Mouse (Mus musculus): Measurements from ENCODE around the gene Cxcl5. TPM values are rescaled to one million over a fixed set of nuclear protein-coding genes. Genes with fewer than 3 reads are reported as not detected.

The Cxcl5 gene
- polyA plus RNA-seq, 1 experiment from 2014 or later: 0.07 TPM

- H3K27me3 ChIP-seq (ENCODE audit: insufficient read depth, low read length): no peaks in the 10 kb centered on the region
- H3K9ac ChIP-seq (ENCODE audit: low read depth, low read length): no peak overlapping the region
- DNase-seq (ENCODE audit: low spot score) (no peak), ATAC-seq (replicated peaks; ENCODE audit: low FRiP score, low read depth) (no peak)
- no peaks in the 10 kb centered on the region for H3K9me3 ChIP-seq (replicated peaks; ENCODE audit: low read length)
- H3K4me2 ChIP-seq (ENCODE audit: low read length): no peak overlapping the region
- no peaks in the 10 kb centered on the region for H3K4me1 ChIP-seq (replicated peaks; ENCODE audit: insufficient read depth, low read length)
- H3K36me3 ChIP-seq (ENCODE audit: insufficient read depth, low read length): no peaks in the 10 kb centered on the region
- no peak overlapping the region for H3K4me3 ChIP-seq (replicated peaks; ENCODE audit: low read depth, low read length)
- TF ChIP-seq CTCF (IDR thresholded peaks at IDR 0.05; ENCODE audit: low read depth): no peak
- WGBS: 68% methylated on average over 10 of the region's 10 CpGs
- H3K27ac ChIP-seq: no peak overlapping the region
These were observed 18.5 kb downstream of the Cxcl5 start for GRCm38 (mm10) chr5:90777621-90778020.

- Histone ChIP-seq H3K4me1 (replicated peaks; ENCODE audit: insufficient read depth, low read length) (no peaks in the 10 kb centered on the region), H3K9me3 (replicated peaks; ENCODE audit: low read length) (no peaks in the 10 kb centered on the region), H3K27ac (no peak overlapping the region), H3K4me2 (ENCODE audit: low read length) (no peak overlapping the region), H3K4me3 (replicated peaks; ENCODE audit: low read depth, low read length) (no peak overlapping the region), H3K27me3 (ENCODE audit: insufficient read depth, low read length) (no peaks in the 10 kb centered on the region), H3K36me3 (ENCODE audit: insufficient read depth, low read length) (no peaks in the 10 kb centered on the region), H3K9ac (ENCODE audit: low read depth, low read length) (no peak overlapping the region)
- DNase-seq (ENCODE audit: low spot score) (no peak), ATAC-seq (replicated peaks; ENCODE audit: low FRiP score, low read depth) (no peak)
- 81% methylated on average over 6 of the region's 6 CpGs for WGBS
- no peak for TF ChIP-seq CTCF (IDR thresholded peaks at IDR 0.05; ENCODE audit: low read depth)
These were observed 19.7 kb downstream of the Cxcl5 start for GRCm38 (mm10) chr5:90778856-90779255.

- no peak overlapping the region for H3K27ac ChIP-seq
- WGBS: 79% methylated on average over 3 of the region's 3 CpGs
- H3K36me3 ChIP-seq (ENCODE audit: insufficient read depth, low read length): no peaks in the 10 kb centered on the region
- no peaks in the 10 kb centered on the region for H3K27me3 ChIP-seq (ENCODE audit: insufficient read depth, low read length)
- no peak overlapping the region for H3K4me2 ChIP-seq (ENCODE audit: low read length)
- 0 out of 2 replicates have a peak, but pooled peaks cover 3% of the 10 kb centered on the region for H3K4me1 ChIP-seq (replicated peaks; ENCODE audit: insufficient read depth, low read length)
- no peak overlapping the region for H3K9ac ChIP-seq (ENCODE audit: low read depth, low read length)
- no peaks in the 10 kb centered on the region for H3K9me3 ChIP-seq (replicated peaks; ENCODE audit: low read length)
- no peak for ATAC-seq (replicated peaks; ENCODE audit: low FRiP score, low read depth)
- TF ChIP-seq CTCF (IDR thresholded peaks at IDR 0.05; ENCODE audit: low read depth): no peak
- no peak for DNase-seq (ENCODE audit: low spot score)
- no peak overlapping the region for H3K4me3 ChIP-seq (replicated peaks; ENCODE audit: low read depth, low read length)
These were observed 24.5 kb downstream of the Cxcl5 start for GRCm38 (mm10) chr5:90783697-90784096.

GRCm38 (mm10) chr5:90785659-90786588 is 26.8 kb downstream of the Cxcl5 start, which contains the start of gene Cxcl3:
TSS of gene Cxcl3 (plus strand) at chr5:90786103.
- DNase-seq (ENCODE audit: low spot score): peak; percentile 73
- WGBS: 20% methylated on average over 24 of the region's 26 CpGs
- no peak within 1 kb of the TSS for H3K27ac ChIP-seq
- H3K9me3 ChIP-seq (replicated peaks; ENCODE audit: low read length): no peaks in the 10 kb centered on the region
- TF ChIP-seq CTCF (IDR thresholded peaks at IDR 0.05; ENCODE audit: low read depth): peak; percentile 65
- H3K4me3 ChIP-seq (replicated peaks; ENCODE audit: low read depth, low read length): peak within 1 kb of the TSS; percentile 17
- H3K4me1 ChIP-seq (replicated peaks; ENCODE audit: insufficient read depth, low read length): peaks cover 8% of the 10 kb centered on the region; the same call in 1 of the 2 replicates
- no peaks in the 10 kb centered on the region for H3K36me3 ChIP-seq (ENCODE audit: insufficient read depth, low read length)
- peak; percentile 68 for ATAC-seq (replicated peaks; ENCODE audit: low FRiP score, low read depth)
- H3K27me3 ChIP-seq (ENCODE audit: insufficient read depth, low read length): no peaks in the 10 kb centered on the region
- H3K4me2 ChIP-seq (ENCODE audit: low read length): peak within 1 kb of the TSS; percentile 60
- 0 out of 2 replicates have a peak within 1 kb of the TSS, but pooled peaks have one; percentile 35 for H3K9ac ChIP-seq (ENCODE audit: low read depth, low read length)

- peak; percentile 58 for TF ChIP-seq CTCF (IDR thresholded peaks at IDR 0.05; ENCODE audit: low read depth)
- ATAC-seq (replicated peaks; ENCODE audit: low FRiP score, low read depth): no peak
- no peak overlapping the region for H3K4me3 ChIP-seq (replicated peaks; ENCODE audit: low read depth, low read length)
- no peaks in the 10 kb centered on the region for H3K36me3 ChIP-seq (ENCODE audit: insufficient read depth, low read length)
- H3K9ac ChIP-seq (ENCODE audit: low read depth, low read length): no peak overlapping the region
- WGBS: 84% methylated on average over 4 of the region's 4 CpGs
- H3K9me3 ChIP-seq (replicated peaks; ENCODE audit: low read length): no peaks in the 10 kb centered on the region
- H3K27me3 ChIP-seq (ENCODE audit: insufficient read depth, low read length): no peaks in the 10 kb centered on the region
- H3K27ac ChIP-seq: no peak overlapping the region
- DNase-seq (ENCODE audit: low spot score): peak; percentile 26
- no peak overlapping the region for H3K4me2 ChIP-seq (ENCODE audit: low read length)
- peaks cover 8% of the 10 kb centered on the region; the same call in 1 of the 2 replicates for H3K4me1 ChIP-seq (replicated peaks; ENCODE audit: insufficient read depth, low read length)
These were observed 29.0 kb downstream of the Cxcl5 start for GRCm38 (mm10) chr5:90788114-90788513.

- Histone ChIP-seq H3K4me3 (replicated peaks; ENCODE audit: low read depth, low read length) (no peak overlapping the region), H3K27ac (peak overlapping the region; percentile 73), H3K4me2 (ENCODE audit: low read length) (peak overlapping the region; percentile 34), H3K9ac (ENCODE audit: low read depth, low read length) (no peak overlapping the region), H3K36me3 (ENCODE audit: insufficient read depth, low read length) (no peaks in the 10 kb centered on the region), H3K9me3 (replicated peaks; ENCODE audit: low read length) (no peaks in the 10 kb centered on the region), H3K27me3 (ENCODE audit: insufficient read depth, low read length) (no peaks in the 10 kb centered on the region), H3K4me1 (replicated peaks; ENCODE audit: insufficient read depth, low read length) (peaks cover 8% of the 10 kb centered on the region; the same call in 1 of the 2 replicates)
- TF ChIP-seq CTCF (IDR thresholded peaks at IDR 0.05; ENCODE audit: low read depth): no peak
- ATAC-seq (replicated peaks; ENCODE audit: low FRiP score, low read depth) (0 out of 2 replicates have a peak, but pooled peaks have one; percentile 8), DNase-seq (ENCODE audit: low spot score) (peak; percentile 35)
- WGBS: 36% methylated on average over 11 of the region's 11 CpGs
These were observed 30.3 kb downstream of the Cxcl5 start for GRCm38 (mm10) chr5:90789306-90790073.
